Mouse (Mus musculus) embryo, embryonic 10.5 days (tissue): ENCODE results near the gene Rnf187.
A peak's percentile ranks its signal among the peaks of the same experiment; 100 is the strongest.

Source experiments
- DNase-seq: peaks from one replicate; pipeline ENCODE4 v3.0.0-alpha.2; 2015; ENCODE audit warnings: low spot score

The Rnf187 gene

GRCm38 (mm10) chr11:58903511-58904409, 35.0 kb downstream of the Rnf187 start, which contains the start of gene Zfp39:
Gene Zfp39 (minus strand): TSS chr11:58904225.
- peak; percentile 97 for DNase-seq

- DNase-seq = no peak
Measured at GRCm38 (mm10) chr11:58901080-58901479, 37.6 kb downstream of the Rnf187 start.

- DNase-seq = no peak
Measured at GRCm38 (mm10) chr11:58897485-58897884, 41.2 kb downstream of the Rnf187 start.

DNA sequence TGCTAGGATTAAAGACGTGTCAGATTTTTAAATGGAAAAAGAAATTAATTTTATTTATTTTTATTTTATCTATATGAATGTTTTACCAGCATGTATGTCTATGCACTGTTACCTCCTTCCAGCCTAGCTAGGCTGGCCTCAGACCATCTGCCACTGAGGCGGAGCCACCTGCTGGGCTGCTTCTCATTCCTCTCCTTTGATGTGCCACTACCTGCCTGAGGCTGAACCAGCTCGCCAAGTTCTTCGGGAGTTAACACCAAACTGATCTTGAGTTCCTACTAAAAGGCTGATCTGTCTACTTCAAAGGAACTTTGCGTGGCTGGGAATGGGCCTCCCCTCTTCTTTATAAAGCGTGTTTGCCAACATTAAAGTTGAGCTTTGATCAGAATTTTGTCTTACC, 44.3 kb downstream of the Rnf187 start:
- DNase-seq = no peak

DNA sequence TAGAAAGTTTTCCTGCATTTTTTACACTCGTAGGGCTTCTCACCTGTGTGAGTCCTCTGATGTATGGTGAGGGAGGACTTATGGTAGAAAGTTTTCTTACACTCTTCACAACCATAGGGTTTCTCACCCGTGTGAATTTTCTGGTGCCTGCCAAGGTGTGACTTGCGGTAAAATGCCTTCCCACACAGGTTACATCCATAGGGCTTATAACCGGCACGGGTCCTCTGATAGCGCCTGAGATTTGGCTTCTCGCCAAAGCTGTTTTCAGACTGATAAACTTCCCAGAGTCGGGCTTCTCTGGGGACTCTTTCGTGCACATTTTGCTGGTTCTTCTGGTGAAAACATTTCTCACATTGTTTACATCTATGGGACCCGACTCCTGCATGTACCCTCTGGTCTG, 48.2 kb downstream of the Rnf187 start:
- no peak for DNase-seq

DNA sequence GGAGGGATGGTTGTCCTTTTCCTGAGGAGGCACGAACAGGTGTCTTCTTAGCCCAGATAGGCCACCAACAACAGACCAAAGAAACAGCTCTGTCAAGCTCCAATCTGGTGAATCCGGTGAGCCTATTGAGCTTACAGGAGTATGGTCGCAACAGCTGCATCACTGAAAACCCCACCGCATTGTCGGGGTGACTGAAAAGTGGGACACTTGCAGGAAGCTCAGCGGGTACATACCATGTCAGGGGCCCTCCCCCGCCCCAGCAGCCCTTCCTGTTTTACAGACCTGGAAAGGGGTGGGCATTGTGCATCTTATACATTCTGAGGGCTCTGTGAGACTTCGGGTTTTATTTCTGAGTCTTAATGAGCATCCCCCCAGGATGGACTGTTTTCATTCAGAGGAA, 55.0 kb downstream of the Rnf187 start:
- no peak for DNase-seq
